Mouse (Mus musculus): ENCODE measurements around the gene Trp53. TPM values are rescaled to one million over a fixed set of nuclear protein-coding genes. Genes with fewer than 3 reads are reported as not detected.

Gene Trp53
- total RNA-seq, 2 experiments from 2014 or later, result 18.7 to 21.1 TPM

DNA sequence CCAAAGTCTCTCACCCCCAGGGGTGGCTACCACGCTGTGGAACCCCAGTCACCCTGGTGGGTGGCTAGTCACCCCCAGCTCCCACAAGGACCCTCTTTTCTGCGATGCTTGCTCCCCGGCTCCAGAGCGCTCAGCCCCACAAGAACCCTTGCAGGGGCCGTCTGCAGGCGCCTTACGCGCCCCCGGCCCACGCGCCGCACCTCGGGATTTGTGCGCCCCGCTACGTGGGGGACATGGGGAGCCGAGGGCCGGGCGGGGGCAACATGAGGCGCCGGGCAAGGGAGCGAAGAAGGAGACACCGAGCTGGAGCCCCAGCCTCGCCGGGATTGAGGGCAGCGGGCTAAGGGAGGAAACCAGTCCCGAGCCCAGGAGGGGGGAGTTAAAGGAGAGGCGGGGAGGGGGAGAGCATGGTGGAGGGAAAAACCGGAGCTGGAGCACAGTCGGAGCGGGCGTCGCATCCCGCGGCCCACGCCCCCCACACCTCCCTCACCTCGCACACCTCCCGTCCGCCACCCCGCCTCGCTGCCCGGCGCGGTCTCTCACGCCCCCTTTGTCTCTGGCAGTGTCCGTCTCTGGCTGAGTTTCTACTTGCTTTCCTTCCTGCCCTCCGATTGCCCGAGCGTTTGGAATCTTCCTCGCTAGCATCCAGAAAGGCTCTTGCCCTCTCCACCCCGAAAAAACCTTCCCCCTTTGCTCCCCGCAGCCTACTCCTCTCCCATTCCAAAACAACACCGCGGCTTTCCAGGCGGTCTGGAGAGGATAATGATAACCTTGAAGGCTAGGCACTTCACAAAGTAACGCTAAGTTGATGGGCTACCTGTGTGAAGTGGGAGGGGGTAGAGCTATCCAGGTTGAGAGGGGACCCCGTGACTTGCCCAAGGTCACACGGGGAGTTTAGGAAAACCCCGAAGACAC lies 20.1 kb upstream of the Trp53 start, which contains the start of gene Efnb3:
Gene Efnb3 (minus strand): TSS at position 355 of the 915 bp plus-strand sequence.
- no peak for DNase-seq (ENCODE audit: low spot score in 2 of 2)

DNA sequence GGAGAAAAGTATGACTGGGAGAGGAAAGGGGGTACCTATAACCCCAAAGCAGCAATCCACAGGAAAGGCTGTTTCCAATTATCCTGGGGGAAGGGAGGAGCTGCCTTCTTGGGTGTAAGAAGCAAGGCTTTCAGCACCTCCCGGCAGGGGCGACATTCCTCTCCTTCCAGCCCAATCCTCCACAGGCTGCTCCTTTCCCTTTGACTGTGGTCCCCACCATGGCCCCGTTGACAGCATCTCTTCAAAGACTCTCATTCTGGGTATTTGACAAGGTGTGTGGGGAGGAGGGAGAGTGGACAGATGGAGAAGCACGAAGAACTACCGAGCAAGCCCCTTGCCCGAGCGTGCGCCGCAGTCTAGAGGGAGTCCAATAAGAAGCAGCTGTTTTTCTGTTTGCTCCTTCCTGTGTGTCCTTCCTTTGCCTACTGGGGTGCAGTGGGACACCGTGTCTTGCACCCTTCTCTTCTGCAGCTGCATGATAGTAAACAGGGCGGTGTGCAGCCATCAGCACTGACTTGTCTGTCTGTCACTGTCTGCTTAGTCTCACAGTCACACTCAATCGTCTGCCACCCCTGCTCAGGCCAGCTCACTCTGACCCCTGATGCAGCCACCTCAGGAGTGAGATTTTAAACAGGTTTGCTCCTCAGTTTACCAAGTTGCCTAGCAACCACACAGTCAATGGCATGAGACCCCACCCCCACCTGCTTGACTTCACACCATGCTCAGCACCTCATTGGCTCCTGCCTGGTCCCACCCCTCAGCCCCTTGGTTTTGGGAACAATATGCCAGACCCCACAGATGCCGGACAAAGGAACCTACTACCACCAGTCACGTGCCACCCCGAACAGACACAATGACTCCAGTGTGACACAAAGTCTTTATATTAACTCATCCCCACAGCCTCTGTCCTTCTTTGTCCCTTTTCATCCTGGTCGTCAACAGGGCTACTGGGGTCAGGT lies 19.0 kb upstream of the Trp53 start:
- intact Hi-C loops (cut with DNase I), result no loop called here
- DNase-seq (ENCODE audit: low spot score in 2 of 2), result no peak

More for the DNA sequence above, 20.1 kb upstream of the Trp53 start, which contains the start of gene Efnb3:
- intact Hi-C loops (cut with DNase I), result no loop called here

DNA sequence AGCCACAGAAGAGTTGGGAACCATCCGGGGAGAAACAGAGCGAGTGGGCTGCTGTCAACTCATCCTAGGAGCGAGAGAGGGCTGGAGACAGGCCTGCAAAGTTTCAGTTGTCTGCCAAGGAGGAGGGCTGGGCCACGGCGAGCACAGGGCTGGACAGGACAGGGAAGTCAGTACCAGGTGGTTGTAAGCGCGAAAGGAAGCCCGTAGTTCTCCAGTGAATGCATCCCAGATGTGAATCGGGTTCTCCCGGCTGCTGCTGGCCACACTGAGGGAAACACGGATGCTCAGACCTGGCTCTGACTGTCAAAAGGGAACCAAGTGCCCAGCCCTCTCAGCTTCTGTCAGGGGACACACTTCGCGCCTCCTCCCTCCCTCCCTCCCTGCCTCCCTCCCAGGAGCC lies 16.8 kb upstream of the Trp53 start:
- no peak for DNase-seq (ENCODE audit: low spot score in 2 of 2)
- intact Hi-C loops (cut with DNase I), result no loop called here

DNA sequence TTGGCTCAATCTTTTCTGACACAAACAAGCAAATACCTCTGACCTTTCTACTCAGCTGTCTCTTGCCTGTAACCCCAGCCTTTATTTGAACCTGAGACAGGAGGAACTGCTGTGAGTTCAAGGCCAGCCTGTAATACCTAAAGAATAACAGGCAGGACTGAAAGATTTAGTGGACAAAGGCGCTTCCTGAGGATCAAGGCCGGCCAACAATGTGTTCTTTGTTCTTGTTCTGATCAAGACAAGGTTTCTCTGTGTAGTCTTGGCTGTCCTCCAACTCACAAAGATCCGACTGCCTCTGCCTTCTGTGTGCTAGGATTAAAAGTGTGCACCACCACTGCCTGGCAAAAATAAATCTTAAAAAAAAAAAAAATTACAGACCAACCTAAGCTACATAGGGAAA lies 15.8 kb upstream of the Trp53 start:
- intact Hi-C loops (cut with DNase I), result no loop called here
- DNase-seq (ENCODE audit: low spot score in 2 of 2), result no peak

DNA sequence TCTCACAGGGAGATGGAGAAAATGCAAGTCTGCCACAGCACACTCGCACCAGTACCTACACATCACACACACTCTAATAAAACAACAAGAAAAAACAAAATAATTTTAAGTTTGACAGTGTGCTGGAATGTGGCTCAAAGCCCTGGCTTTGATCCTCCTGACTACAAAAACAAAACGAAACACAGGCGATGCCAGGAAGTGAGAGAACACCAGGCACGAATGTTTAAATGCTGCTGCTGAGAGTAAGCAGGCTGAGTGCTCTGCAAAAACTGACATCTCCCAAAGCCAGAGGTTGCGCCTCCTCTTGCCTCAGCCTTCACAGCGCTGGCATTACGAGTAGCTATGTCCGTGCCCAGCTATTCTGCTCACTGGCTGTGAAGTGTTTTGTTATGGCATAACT lies 15.0 kb upstream of the Trp53 start:
- intact Hi-C loops (cut with DNase I), result no loop called here
- no peak for DNase-seq (ENCODE audit: low spot score in 2 of 2)

DNA sequence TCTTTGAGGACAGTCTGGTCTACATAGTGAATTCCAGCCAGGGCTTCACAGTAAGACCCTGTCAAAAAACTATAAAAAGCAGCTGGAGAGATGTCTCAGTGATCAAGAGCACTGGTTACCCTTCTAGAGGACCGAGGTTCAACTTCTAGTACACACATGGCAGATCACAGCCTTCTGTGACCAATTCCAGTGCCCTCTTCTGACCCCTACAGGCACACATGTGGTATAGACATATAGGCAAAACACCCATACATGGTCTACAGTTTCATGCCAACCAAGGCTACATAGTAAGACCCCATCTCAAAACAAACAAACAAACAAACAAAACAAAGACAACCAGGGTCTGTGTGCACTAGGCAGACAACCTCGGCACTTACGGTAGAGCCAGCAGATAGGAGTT lies 4.9 kb upstream of the Trp53 start:
- intact Hi-C loops (cut with DNase I), result loop anchor here (5.0 kb wide), 2 partner anchors 43 to 178 kb away; partner anchors contain the start of genes Cyb5d1, Naa38 and Tmem88
- DNase-seq (ENCODE audit: low spot score in 2 of 2), result no peak

DNA sequence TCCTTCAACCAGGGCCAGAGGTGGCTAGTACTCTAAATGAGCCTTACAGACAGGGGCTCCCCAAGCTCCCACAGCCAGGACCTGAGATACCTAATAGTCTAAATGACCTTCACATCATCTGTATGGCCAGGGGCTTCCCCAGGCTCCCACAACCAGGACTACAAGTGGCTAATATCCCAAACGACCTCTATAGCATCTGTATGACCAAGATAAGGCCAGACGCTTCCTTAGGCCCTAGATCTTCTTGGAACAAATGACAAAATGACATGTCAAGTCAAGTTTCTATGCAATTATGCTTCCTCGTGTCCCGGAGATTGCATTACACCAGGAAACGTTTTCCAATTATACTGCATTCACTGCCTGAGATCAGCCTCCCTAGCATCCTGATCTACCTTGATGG lies 3.9 kb upstream of the Trp53 start:
- DNase-seq (ENCODE audit: low spot score in 2 of 2), result no peak
- intact Hi-C loops (cut with DNase I), result loop anchor here (5.0 kb wide), 2 partner anchors 44 to 179 kb away; partner anchors contain the start of genes Cyb5d1, Naa38 and Tmem88

DNA sequence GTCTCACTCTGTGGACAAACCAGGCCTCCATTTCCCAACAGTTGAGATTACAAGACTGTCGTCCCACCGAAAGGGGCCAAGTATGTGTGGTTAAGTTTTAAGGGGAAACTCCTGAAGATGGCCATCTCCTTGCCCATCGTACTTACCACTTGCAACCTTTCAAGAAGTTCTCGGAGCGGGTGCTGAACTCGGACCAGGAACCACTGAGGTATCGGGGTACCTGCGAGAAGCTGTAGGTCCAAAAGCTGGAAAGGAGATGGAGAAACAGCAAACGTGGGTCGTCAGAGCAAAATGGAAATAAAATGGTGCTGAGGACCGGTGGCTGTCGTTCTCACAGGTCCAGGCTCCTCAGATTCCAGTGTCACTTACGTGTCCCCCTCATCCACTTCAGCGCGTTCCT lies 1.9 kb upstream of the Trp53 start:
- intact Hi-C loops (cut with DNase I), result loop anchor here (5.0 kb wide), 2 partner anchors 46 to 181 kb away; partner anchors contain the start of genes Cyb5d1, Naa38 and Tmem88
- no peak for DNase-seq (ENCODE audit: low spot score in 2 of 2)

DNA sequence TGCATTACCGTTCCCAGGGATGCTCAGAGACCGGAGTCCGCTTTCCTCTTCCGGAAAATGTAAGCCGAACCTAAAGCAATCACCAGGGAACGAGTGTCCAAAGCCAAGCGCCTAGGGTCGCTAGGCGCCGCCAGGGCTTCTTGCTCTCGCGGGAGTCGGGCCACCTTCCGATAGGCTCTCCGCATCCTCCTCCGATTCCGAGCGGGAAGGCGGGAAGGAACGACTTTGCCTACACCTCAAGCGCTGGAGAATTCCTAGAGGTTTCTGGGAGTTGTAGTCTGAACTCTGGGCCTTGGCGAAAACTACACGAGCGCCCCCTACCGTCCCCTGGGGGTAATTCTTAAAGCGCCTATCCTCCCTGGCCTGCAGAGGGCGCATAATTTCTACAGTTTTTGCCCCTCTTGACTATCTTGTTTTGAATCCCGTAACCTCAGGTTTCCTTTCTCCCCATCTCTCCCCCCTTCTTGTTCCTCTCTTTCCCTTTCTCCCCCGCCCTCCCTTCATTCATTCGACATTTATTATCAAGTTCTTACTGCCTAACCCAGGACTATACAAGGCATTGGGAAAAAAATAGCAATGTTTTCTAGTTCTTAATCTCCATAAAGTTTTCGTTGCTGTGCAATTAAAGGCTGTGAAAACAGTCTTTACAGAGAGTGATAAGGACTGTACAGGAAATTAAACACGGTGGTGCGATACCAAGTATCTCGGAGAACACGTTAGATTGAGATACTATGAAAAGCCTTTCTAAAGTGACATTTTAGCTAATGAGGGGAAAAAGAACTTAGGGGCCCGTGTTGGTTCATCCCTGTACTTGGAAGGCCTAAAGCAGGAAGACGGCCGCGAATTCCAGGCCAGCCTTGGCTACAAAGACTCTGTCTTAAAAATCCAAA lies 786 bp upstream of the Trp53 start:
- intact Hi-C loops (cut with DNase I), result loop anchor here (1.0 to 5.0 kb wide), 6 partner anchors 25 to 182 kb away; partner anchors contain the start of genes Atp1b2, Cyb5d1, Mpdu1 and Naa38
- peak; percentile 98 to 99 for DNase-seq (ENCODE audit: low spot score in 2 of 2)

DNA sequence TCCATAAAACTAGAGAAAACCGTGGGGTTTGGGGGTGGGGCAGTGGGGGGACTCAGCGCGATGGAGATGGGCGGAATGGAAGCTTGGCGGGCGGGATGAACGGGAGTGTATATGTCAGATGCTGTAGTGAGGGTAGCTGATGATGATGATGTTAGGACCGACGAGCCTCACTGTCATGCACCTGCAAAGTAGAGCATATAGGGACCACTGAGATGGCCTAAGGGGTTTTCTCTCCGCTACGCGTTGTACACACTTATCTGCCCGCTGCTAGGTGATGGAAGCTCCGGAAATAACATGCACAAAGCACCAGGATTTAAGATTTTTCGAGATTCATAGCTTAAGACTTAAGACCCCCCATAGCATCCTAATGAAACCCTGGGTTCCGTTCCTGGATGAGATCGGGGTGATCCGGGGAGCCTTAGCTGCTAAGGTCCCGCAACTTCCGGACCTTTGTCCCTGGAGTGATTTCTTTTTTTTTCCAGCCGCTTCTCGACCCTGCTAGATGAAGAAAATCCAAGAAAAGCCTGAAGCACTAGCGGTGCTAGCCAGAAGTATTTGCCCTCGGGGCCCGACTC lies 500 bp downstream of the Trp53 start:
- no peak for DNase-seq (ENCODE audit: low spot score in 2 of 2)
- intact Hi-C loops (cut with DNase I), result loop anchor here (2.0 to 5.0 kb wide), 2 partner anchors 24 to 82 kb away; partner anchors contain the start of genes Atp1b2 and Mpdu1

DNA sequence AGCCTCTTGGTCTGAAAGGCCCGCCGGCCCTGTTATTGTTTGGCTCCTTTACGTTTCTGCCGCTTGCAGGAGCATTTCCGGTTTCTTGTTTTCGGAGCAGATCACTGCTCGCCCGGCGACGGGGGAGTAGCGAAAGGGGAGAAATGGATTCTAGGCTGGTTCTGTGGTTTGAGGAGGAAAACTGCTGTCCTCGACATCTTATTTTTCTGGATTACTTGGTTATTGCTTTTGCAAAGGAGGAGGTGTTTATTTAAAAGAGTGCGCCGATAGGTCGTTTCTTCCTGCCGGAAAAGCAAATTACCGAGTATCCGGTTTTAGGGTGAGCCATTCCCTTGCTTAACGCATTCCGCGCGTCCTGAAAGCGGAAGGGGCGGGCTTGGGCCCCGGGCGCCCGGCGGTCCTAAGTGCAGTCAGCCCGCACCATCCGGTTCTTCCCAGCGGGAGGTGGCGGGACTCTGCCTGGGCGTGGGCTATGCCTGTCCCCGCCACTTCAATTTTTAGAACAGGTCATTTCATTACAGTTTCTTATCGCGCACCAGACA lies 1.1 kb downstream of the Trp53 start:
- intact Hi-C loops (cut with DNase I), result loop anchor here (2.0 to 5.0 kb wide), 2 partner anchors 24 to 81 kb away; partner anchors contain the start of genes Atp1b2 and Mpdu1
- DNase-seq (ENCODE audit: low spot score in 2 of 2), result peak; percentile 92 to 96

DNA sequence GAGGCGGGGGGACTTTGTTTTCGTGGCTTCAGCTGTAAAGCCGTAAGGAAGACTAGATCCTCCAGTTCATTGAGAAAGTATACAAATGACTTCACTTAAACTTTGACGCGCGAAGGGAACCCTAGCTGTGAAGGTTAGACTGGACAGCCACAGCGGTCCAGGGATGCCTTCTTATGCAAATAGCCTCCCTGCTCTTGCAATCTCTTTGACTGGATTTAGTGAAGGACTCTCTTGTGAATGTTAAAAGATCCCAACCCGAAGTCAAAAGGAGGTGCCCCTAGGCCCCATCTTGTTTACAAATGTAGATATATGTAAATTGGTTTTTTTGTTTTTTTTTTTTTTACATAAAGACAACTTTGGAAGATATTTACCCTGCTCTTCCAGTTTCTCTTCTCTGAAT lies 1.7 kb downstream of the Trp53 start:
- intact Hi-C loops (cut with DNase I), result loop anchor here (2.0 to 5.0 kb wide), 2 partner anchors 23 to 80 kb away; partner anchors contain the start of genes Atp1b2 and Mpdu1

DNA sequence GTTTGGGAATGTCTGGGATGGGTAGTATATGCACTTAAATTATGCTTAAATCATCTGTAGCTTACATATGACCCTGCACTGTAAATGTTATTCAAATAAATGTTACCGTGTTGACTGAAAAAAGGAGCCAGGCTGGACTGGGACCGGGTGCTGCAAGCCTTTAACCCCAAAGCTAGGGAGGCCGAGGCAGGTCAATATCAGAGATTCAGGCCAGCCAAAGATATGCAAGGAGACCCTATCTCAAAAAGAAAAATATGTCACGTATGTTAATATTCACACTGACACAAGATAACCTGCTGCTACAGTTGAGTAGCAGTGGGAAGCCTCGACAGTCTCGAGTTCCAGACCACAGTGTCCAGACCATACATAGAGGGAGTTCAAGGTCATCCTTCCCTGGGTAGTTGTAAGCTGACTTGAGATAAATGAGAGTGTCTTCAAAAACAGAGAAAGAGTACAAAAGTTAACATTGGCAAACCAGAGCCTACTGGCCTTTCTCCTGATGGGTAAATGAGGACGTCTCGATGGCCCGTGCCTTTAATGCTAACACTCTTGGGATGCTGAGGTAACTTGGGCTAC lies 2.2 kb downstream of the Trp53 start:
- intact Hi-C loops (cut with DNase I), result loop anchor here (5.0 kb wide), 1 partner anchor 80 kb away; the partner anchor contains the start of gene Mpdu1
- no peak for DNase-seq (ENCODE audit: low spot score in 2 of 2)

More for the DNA sequence above, 1.7 kb downstream of the Trp53 start:
- no peak for DNase-seq (ENCODE audit: low spot score in 2 of 2)

DNA sequence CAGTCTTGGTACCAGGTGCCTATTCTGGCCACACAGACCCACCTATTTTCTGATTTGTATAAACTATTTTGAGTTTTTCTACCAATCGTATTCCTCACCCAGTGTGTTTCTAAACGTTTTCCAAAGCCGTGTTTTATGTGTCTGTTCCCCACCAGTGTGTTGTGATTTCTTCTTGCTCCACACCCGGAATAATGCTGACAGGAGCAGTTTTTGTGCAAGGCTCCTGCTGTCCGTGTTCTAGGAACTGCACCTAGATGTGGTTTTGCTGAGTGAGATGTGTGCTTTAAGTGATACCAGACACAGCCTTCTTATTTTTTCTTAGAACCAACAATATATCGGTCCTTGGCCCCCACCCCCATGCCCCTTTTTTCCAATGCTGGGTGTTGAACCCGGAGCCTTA lies 3.8 kb downstream of the Trp53 start:
- intact Hi-C loops (cut with DNase I), result loop anchor here (5.0 kb wide), 1 partner anchor 78 kb away; the partner anchor contains the start of gene Mpdu1
- no peak for DNase-seq (ENCODE audit: low spot score in 2 of 2)

DNA sequence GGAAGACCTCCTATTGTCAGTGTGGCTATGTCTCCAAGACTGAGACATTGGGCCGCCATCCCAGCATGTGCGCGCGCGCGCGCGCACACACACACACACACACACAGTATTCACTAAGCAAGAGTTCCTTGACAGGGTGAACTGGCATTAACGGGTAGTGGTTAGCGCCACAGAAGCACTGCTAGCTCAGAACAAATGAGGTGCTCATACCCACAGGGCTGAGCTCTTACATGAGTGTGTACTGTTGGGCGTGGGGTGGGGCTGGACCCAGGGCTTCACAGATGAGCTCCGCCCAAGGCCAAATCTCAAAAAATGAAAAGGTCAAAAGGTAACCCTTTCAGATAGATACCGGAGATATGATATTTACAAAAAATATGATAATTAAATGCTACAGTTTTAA lies 4.8 kb downstream of the Trp53 start:
- DNase-seq (ENCODE audit: low spot score in 2 of 2), result no peak
- intact Hi-C loops (cut with DNase I), result loop anchor here (5.0 kb wide), 1 partner anchor 77 kb away; the partner anchor contains the start of gene Mpdu1

DNA sequence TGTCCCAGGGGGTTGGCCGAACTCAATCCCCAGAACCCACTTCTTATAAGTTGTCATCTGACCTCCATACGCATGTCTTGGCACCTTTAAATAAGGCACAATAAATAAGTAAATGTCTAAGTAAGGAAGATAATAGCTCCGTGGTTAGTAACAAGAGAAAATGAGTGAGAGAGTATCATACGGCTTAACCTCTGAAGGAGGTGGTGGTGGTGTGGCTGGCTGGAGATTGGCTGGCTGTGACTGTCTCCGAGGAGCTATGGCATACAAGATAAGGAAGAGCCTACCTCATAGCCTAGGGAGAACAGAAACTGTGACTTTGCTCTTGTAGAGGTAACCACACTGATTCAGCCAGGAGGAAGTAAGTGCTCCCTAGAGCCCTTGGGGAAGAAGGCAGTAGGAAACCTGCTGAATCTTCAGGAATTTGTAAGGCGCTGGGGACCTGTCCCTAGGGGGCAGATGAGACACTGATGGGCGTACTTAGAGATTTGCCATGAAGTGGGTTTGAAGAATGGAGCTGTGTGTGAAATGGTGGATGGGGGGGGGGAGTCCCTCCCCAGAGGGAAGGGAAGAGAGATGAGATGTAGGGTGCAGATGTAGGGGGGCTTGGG lies 5.7 kb downstream of the Trp53 start:
- no peak for DNase-seq (ENCODE audit: low spot score in 2 of 2)
- intact Hi-C loops (cut with DNase I), result no loop called here

DNA sequence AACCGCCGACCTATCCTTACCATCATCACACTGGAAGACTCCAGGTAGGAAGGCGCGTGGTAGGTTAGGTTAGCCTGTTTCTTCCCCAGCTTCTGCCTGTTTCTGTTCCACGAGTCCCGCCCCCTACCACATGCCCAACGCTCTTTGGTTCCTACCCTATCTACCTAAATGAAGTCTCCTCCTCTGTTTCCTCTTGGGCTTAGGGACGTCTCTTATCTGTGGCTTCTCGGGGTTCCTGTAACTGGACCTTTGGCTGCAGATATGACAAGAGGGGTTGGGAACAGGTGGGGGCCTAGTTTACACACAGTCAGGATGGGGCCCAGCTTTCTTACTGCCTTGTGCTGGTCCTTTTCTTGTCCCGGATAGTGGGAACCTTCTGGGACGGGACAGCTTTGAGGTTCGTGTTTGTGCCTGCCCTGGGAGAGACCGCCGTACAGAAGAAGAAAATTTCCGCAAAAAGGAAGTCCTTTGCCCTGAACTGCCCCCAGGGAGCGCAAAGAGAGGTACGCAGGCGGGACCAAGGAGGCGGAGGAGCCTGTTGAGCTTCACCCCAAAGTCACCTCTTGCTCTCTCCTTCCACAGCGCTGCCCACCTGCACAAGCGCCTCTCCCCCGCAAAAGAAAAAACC lies 9.2 kb downstream of the Trp53 start:
- intact Hi-C loops (cut with DNase I), result no loop called here
- no peak for DNase-seq (ENCODE audit: low spot score in 2 of 2)
